Mouse (Mus musculus): ENCODE measurements at regions not wholly inside any gene's neighbourhood (a gene's known extent, or its start where the extent isn't known, plus 50 kb on each side); places are given as distances from the start of the nearest gene placed in this dataset.

GRCm38 (mm10) chr14:102925769-102926443 is 56.5 kb downstream of the Kctd12 start:
- intact Hi-C loops (cut with DNase I) = no loop called here

GRCm38 (mm10) chr14:102924674-102925073 is 57.8 kb downstream of the Kctd12 start:
- intact Hi-C loops (cut with DNase I) = no loop called here

- intact Hi-C loops (cut with DNase I) = no loop called here
These were observed 59.9 kb downstream of the Kctd12 start for GRCm38 (mm10) chr14:102922496-102922993.

GRCm38 (mm10) chr14:102920415-102920814 is 62.0 kb downstream of the Kctd12 start:
- intact Hi-C loops (cut with DNase I) = no loop called here

DNA sequence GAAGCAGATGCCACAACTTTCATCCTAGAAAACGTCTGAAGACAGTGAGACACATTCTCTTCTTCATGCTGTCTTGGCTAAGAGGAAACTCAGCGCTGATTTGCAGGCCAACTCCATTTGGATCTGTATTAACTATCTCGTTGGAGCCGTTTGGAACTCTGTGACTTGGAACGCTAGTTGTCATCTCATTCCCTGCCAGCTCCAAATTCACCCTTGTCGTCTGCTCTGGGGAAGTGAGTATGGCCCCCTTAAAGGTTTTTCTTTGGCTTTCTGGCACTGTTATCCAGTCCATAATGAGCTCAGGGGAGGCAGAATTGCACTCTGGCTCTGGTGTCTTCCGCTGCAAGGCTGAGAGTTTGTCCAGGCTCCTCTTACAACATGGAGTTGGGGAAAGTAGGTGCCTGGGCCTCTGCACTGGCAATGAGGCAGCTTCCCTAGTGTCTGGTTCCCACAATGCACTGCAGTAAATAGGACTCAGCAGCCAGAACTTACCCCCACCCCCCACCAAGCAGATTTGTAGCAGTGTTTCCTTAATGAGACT is 63.1 kb downstream of the Kctd12 start:
- intact Hi-C loops (cut with DNase I) = no loop called here

DNA sequence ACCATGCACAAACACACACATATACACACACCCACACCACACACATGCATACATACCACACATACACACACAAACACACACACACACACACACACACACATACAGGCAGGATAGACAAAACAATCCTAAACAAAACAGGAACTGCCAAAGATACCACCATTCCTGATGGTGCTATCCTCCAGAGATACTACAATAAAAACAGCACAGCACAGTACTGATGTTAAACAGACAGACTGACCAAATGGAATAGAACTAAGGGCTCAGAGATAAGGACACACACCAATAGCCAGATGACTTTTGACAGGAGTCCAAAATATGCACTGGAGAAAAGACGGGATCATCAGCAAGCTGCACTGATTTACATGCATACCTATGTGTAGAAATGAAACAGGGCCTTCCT is 64.5 kb downstream of the Kctd12 start:
- intact Hi-C loops (cut with DNase I) = no loop called here

DNA sequence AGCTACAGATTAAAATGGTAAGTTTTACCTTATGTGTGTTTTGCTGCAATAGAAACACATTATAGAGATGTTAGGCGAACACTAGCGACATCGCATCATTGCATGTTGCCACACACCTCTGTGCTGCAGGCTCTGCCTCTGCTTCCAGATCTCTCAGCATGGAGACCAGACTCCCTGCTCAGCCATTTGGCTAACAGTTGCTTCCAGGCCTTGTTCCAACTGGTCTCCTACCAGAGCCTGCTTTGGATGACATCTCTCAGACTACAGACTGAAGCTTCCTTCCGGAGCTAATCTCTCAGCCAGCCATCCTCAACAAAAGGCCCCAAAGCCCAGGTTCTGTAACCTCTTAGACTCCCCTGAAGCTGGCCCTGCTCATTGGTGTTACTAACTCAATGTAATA is 66.5 kb downstream of the Kctd12 start:
- intact Hi-C loops (cut with DNase I) = no loop called here

DNA sequence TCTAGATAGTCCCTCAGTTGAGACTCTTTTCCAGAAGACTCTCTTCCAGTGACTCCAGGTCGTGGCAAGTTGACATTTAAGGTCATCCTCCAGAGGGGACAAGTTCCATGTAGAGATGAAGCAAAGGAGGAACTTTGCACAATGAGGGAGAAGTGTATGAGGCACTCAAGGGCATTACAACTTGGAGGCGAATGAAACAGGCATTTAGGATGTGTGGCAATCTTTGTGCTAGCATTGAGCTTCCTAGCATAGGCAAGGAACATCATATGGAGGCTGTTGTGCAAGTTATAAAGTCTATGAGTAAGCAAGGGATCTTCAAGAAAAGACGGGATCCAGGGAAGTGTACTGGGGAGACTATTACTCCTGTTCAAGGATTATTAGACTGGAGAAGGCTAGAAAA is 70.9 kb downstream of the Kctd12 start:
- intact Hi-C loops (cut with DNase I) = no loop called here

DNA sequence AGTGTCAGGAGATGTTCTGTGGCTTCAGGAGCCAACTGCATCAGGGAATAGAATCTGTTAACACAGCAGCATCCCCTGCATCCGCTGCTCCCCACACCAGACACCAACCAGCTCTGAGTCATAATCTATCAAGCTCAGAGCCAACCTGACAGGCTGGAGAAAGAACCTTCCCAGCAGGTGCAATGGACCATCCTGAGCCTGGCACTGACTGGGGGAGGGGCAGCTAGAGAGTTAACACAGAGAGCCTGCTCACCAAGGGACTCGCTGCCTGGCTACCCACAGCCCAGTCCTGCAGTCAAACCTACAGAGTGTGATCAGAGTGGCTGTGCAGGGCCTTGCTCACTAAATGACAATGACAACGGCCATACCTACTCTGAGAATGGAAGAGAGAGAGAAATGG is 73.4 kb downstream of the Kctd12 start:
- intact Hi-C loops (cut with DNase I) = no loop called here

GRCm38 (mm10) chr14:102907411-102908103 is 74.9 kb downstream of the Kctd12 start:
- intact Hi-C loops (cut with DNase I) = no loop called here

- intact Hi-C loops (cut with DNase I) = no loop called here
These were observed 75.6 kb downstream of the Kctd12 start for GRCm38 (mm10) chr14:102906826-102907225.

DNA sequence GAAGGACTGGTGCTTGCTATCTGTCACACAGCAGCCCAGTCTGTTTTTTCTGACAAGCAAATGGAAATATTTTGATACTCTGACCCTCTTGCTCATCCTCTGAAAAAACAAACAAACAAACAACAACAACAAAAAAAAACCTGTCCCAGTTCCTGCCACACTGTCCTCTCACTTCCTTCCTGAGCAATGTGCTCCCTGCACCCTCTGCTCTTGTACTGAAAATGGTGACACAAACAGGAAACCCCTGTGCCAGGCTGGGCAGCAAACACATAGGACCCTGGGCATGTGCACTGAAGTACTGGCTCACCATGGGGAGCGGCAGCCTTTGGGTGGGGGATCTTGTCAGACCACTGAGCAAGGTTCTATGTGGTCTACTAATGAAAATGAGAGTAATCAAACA is 76.2 kb downstream of the Kctd12 start:
- intact Hi-C loops (cut with DNase I) = no loop called here

- intact Hi-C loops (cut with DNase I) = no loop called here
These were observed 79.5 kb downstream of the Kctd12 start for GRCm38 (mm10) chr14:102902906-102903305.

- intact Hi-C loops (cut with DNase I) = no loop called here
These were observed 80.2 kb downstream of the Kctd12 start for GRCm38 (mm10) chr14:102902236-102902635.

GRCm38 (mm10) chr14:102898445-102898844 is 84.0 kb downstream of the Kctd12 start:
- intact Hi-C loops (cut with DNase I) = no loop called here

DNA sequence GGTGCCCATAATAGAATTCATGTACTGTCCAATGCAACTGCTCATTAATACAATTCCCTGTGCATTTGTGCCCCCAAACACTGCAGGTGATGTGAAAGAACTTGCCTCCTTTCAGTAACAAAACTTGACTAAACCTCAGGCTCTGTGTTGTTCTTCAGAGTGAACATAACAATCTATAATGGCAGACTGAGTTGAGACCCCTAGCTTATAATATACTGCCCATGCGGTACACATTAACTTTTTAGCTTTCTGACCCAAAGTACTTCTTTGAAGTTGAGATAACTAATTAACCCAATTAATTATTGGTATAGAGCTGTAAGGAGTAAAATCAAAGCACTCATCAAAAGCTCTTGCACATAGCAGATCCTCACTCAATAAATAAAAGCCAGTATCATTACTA is 85.4 kb downstream of the Kctd12 start:
- intact Hi-C loops (cut with DNase I) = no loop called here

DNA sequence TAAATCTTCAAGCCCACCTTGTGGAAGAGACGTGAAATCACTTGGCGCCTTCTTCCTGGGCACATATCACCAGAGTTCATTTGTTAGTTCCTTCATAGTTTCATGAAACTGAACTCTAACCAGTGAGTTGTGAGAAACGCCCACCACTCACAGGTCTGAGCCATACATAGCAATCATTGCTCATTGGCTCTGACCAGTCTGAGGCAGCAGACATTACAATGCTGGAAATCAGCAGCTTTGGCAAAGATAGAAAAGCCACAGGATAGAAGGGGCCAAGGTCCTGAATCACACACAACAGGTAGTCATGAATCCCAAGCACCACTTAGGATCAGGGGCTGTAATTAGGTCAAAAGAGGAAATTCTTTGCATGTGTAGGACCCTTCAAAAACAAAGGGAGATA is 85.9 kb downstream of the Kctd12 start:
- intact Hi-C loops (cut with DNase I) = no loop called here

GRCm38 (mm10) chr14:102893241-102893640 is 89.2 kb downstream of the Kctd12 start:
- intact Hi-C loops (cut with DNase I) = no loop called here

DNA sequence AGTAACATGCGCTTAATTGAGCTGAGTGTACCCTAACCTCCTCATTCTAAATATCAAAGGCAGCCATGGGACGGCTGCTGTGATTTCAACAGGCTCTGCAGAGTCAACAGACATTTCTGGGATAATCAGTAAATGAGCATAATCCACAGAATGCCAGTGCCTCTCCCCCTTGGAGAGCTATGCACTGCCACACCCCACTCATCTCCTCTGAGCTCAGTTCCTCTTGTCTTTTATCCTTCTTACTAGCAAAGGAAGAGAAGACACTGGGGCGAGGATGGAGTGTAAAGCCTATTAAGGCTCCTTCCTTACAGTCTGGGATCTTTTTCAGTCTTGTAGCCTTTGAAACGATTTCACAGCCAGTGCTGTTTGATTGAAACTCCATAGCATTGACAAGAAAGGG is 90.9 kb downstream of the Kctd12 start:
- intact Hi-C loops (cut with DNase I) = no loop called here

DNA sequence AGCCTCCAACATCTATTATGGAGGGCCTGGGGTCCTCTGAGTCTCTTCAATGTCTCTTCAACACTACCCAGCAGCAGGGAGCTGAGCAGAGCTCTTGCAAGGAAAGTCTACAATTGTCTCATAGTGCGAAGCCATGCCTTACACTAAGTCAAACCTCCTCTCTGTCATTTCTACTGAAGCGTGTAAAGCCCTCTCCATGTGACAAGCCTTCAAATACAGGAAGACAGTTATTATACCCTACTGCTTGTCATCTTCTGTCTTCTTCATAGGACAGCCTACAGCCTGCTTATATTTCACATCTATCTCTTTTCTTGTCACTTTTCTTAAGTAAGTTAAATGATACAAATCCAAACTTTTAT is 97.2 kb downstream of the Kctd12 start:
- intact Hi-C loops (cut with DNase I) = no loop called here

- intact Hi-C loops (cut with DNase I) = no loop called here
These were observed 97.7 kb downstream of the Kctd12 start for GRCm38 (mm10) chr14:102884539-102885239.
